Mouse (Mus musculus): ENCODE measurements around the gene 1700025G04Rik.

The 1700025G04Rik gene

GRCm38 (mm10) chr1:151899964-151900363 is 190.0 kb downstream of the 1700025G04Rik start:
- TF ChIP-seq GATA4 (IDR thresholded peaks at IDR 0.05; ENCODE audit: insufficient replicate concordance, low read length) = no peak; the same call in 1 of the 2 replicates

GRCm38 (mm10) chr1:151895406-151895805 is 194.5 kb downstream of the 1700025G04Rik start:
- TF ChIP-seq GATA4 (IDR thresholded peaks at IDR 0.05; ENCODE audit: insufficient replicate concordance, low read length) = no peak

- no peak for TF ChIP-seq GATA4 (IDR thresholded peaks at IDR 0.05; ENCODE audit: insufficient replicate concordance, low read length)
These were observed 195.9 kb downstream of the 1700025G04Rik start for GRCm38 (mm10) chr1:151893976-151894375.

GRCm38 (mm10) chr1:151892008-151892407 is 197.9 kb downstream of the 1700025G04Rik start:
- TF ChIP-seq GATA4 (IDR thresholded peaks at IDR 0.05; ENCODE audit: insufficient replicate concordance, low read length) = no peak

GRCm38 (mm10) chr1:151891194-151891593 is 198.7 kb downstream of the 1700025G04Rik start:
- TF ChIP-seq GATA4 (IDR thresholded peaks at IDR 0.05; ENCODE audit: insufficient replicate concordance, low read length) = no peak

GRCm38 (mm10) chr1:151890041-151890621 is 199.8 kb downstream of the 1700025G04Rik start:
- TF ChIP-seq GATA4 (IDR thresholded peaks at IDR 0.05; ENCODE audit: insufficient replicate concordance, low read length) = no peak

- no peak for TF ChIP-seq GATA4 (IDR thresholded peaks at IDR 0.05; ENCODE audit: insufficient replicate concordance, low read length)
These were observed 202.3 kb downstream of the 1700025G04Rik start for GRCm38 (mm10) chr1:151887631-151888030.

- TF ChIP-seq GATA4 (IDR thresholded peaks at IDR 0.05; ENCODE audit: insufficient replicate concordance, low read length) = no peak
These were observed 202.8 kb downstream of the 1700025G04Rik start for GRCm38 (mm10) chr1:151887126-151887525.

GRCm38 (mm10) chr1:151886171-151886570 is 203.8 kb downstream of the 1700025G04Rik start:
- no peak for TF ChIP-seq GATA4 (IDR thresholded peaks at IDR 0.05; ENCODE audit: insufficient replicate concordance, low read length)

- no peak for TF ChIP-seq GATA4 (IDR thresholded peaks at IDR 0.05; ENCODE audit: insufficient replicate concordance, low read length)
These were observed 208.7 kb downstream of the 1700025G04Rik start for GRCm38 (mm10) chr1:151881253-151881652.

GRCm38 (mm10) chr1:151880731-151881130 is 209.2 kb downstream of the 1700025G04Rik start:
- no peak for TF ChIP-seq GATA4 (IDR thresholded peaks at IDR 0.05; ENCODE audit: insufficient replicate concordance, low read length)

- TF ChIP-seq GATA4 (IDR thresholded peaks at IDR 0.05; ENCODE audit: insufficient replicate concordance, low read length) = no peak
These were observed 210.0 kb downstream of the 1700025G04Rik start for GRCm38 (mm10) chr1:151879966-151880365.

- no peak for TF ChIP-seq GATA4 (IDR thresholded peaks at IDR 0.05; ENCODE audit: insufficient replicate concordance, low read length)
These were observed 210.5 kb downstream of the 1700025G04Rik start for GRCm38 (mm10) chr1:151879308-151879850.

- TF ChIP-seq GATA4 (IDR thresholded peaks at IDR 0.05; ENCODE audit: insufficient replicate concordance, low read length) = no peak
These were observed 211.5 kb downstream of the 1700025G04Rik start for GRCm38 (mm10) chr1:151878411-151878810.

GRCm38 (mm10) chr1:151872971-151873370 is 217.0 kb downstream of the 1700025G04Rik start:
- TF ChIP-seq GATA4 (IDR thresholded peaks at IDR 0.05; ENCODE audit: insufficient replicate concordance, low read length) = no peak

- no peak for TF ChIP-seq GATA4 (IDR thresholded peaks at IDR 0.05; ENCODE audit: insufficient replicate concordance, low read length)
These were observed 225.6 kb downstream of the 1700025G04Rik start for GRCm38 (mm10) chr1:151864326-151864725.

- no peak for TF ChIP-seq GATA4 (IDR thresholded peaks at IDR 0.05; ENCODE audit: insufficient replicate concordance, low read length)
These were observed 226.2 kb downstream of the 1700025G04Rik start for GRCm38 (mm10) chr1:151863797-151864147.

Measured in liver, adult (tissue).